Mouse (Mus musculus) frontal cortex, adult (tissue): ENCODE results near the gene Zmynd19.
A peak's percentile ranks its signal among the peaks of the same experiment; 100 is the strongest.
"Not testable (repeated sequence)": the region's sequence is repeated elsewhere in the genome, so short reads cannot be mapped to it uniquely, and the experiment has no call there.

ENCODE experiments used
- ATAC-seq: cut with Nextera tagmentation; 2 replicates; pipeline ENCODE4 v1.9.2; 2017; ENCODE audit warnings: mild to moderate bottlenecking, moderate library complexity, mixed read lengths; ENCODE audit not compliant: low TSS enrichment

Zmynd19 gene

GRCm38 (mm10) chr2:24942092-24942491 is 7.5 kb upstream of the Zmynd19 start:
- no peak for ATAC-seq

- ATAC-seq, result not testable (repeated sequence)
These were observed 5.3 kb upstream of the Zmynd19 start for GRCm38 (mm10) chr2:24944304-24944703.

GRCm38 (mm10) chr2:24950189-24950535 is 570 bp downstream of the Zmynd19 start:
- peak; percentile 27; the same call in 1 of the 2 replicates for ATAC-seq

- no peak for ATAC-seq
These were observed 3.0 kb downstream of the Zmynd19 start for GRCm38 (mm10) chr2:24952537-24953055.

GRCm38 (mm10) chr2:24960910-24961309 is 11.3 kb downstream of the Zmynd19 start:
- no peak; the same call in 1 of the 2 replicates for ATAC-seq

GRCm38 (mm10) chr2:24962304-24963000 is 12.9 kb downstream of the Zmynd19 start, which contains the start of gene Dph7:
TSS of gene Dph7 (plus strand) at chr2:24962400.
- ATAC-seq, result peak; percentile 92

- no peak for ATAC-seq
These were observed 20.8 kb downstream of the Zmynd19 start for GRCm38 (mm10) chr2:24970386-24970785.

- ATAC-seq, result not testable (repeated sequence)
These were observed 24.9 kb downstream of the Zmynd19 start for GRCm38 (mm10) chr2:24974452-24974851.

- ATAC-seq, result peak; percentile 93
These were observed 25.5 kb downstream of the Zmynd19 start, which contains the start of gene Mrpl41 for GRCm38 (mm10) chr2:24974906-24975703. TSS of gene Mrpl41 (minus strand) at chr2:24975098.

GRCm38 (mm10) chr2:24975704-24976297 is 26.2 kb downstream of the Zmynd19 start, which contains the start of gene Pnpla7:
TSS of gene Pnpla7 (plus strand) at chr2:24976033.
- peak; percentile 58 for ATAC-seq

GRCm38 (mm10) chr2:24976960-24977359 is 27.4 kb downstream of the Zmynd19 start:
- ATAC-seq, result no peak

- ATAC-seq, result no peak
These were observed 38.2 kb downstream of the Zmynd19 start for GRCm38 (mm10) chr2:24987762-24988161.

GRCm38 (mm10) chr2:24995332-24995731 is 45.7 kb downstream of the Zmynd19 start:
- ATAC-seq, result peak; percentile 83

- no peak for ATAC-seq
These were observed 46.9 kb downstream of the Zmynd19 start for GRCm38 (mm10) chr2:24996471-24996870.

- no peak for ATAC-seq
These were observed 51.1 kb downstream of the Zmynd19 start for GRCm38 (mm10) chr2:25000544-25001235.

GRCm38 (mm10) chr2:25003946-25004786 is 54.6 kb downstream of the Zmynd19 start:
- ATAC-seq, result no peak

GRCm38 (mm10) chr2:25006767-25007166 is 57.2 kb downstream of the Zmynd19 start:
- ATAC-seq, result no peak

GRCm38 (mm10) chr2:25008250-25008649 is 58.7 kb downstream of the Zmynd19 start:
- no peak for ATAC-seq
